Mouse (Mus musculus) thymus, adult 2 months (tissue): Measurements from ENCODE around the gene Tcf7l2. TPM values are rescaled to one million over a fixed set of nuclear protein-coding genes. Genes with fewer than 3 reads are reported as not detected.

ENCODE experiments used
- DNase-seq: peaks from one replicate; pipeline ENCODE4 v3.0.0; 2021
- H3K27ac ChIP-seq: fragments of 200-500 bp; 2 replicates; pipeline ENCODE4 v1.5.1; 2012; ENCODE audit warnings: low read length, control low read depth; ENCODE audit not compliant: control insufficient read depth, insufficient read depth
- H3K27me3 ChIP-seq: fragments of 200-500 bp; 2 replicates; pipeline ENCODE4 v1.6.1; 2012; ENCODE audit warnings: mild to moderate bottlenecking, low read length, moderate library complexity, mixed read lengths; ENCODE audit not compliant: control insufficient read depth, insufficient read depth
- H3K36me3 ChIP-seq: fragments of 200-500 bp; 2 replicates; pipeline ENCODE4 v1.6.1; 2012; ENCODE audit warnings: mild to moderate bottlenecking, low read length, moderate library complexity; ENCODE audit not compliant: control insufficient read depth, insufficient read depth
- H3K4me1 ChIP-seq: fragments of 200-500 bp; replicated peaks from 2 replicates; pipeline ENCODE4 v1.6.1; 2012; ENCODE audit warnings: low read length; ENCODE audit not compliant: control insufficient read depth, insufficient read depth
- H3K4me3 ChIP-seq: fragments of 200-500 bp; 2 replicates; pipeline ENCODE4 v1.5.1; 2012; ENCODE audit warnings: mild to moderate bottlenecking, low read length, control low read depth, moderate library complexity; ENCODE audit not compliant: control insufficient read depth, insufficient read depth
- CTCF ChIP-seq: fragments of 200-500 bp; IDR thresholded peaks from 2 replicates; pipeline ENCODE4 v1.5.1; 2012; ENCODE audit warnings: mild to moderate bottlenecking, control low read depth, low read length, moderate library complexity, borderline replicate concordance; ENCODE audit not compliant: control insufficient read depth, poor library complexity, insufficient read depth; ENCODE audit errors: extremely low read depth
- POLR2A ChIP-seq: fragments of 200-500 bp; IDR thresholded peaks from 2 replicates; pipeline ENCODE4 v1.6.1; 2012; ENCODE audit warnings: mild to moderate bottlenecking, low read length, control low read depth, moderate library complexity; ENCODE audit not compliant: control insufficient read depth, poor library complexity, insufficient read depth; ENCODE audit errors: extremely low read depth
- whole genome bisulfite sequencing: fragments of 180-500 bp; shearing (Covaris S2); methylation state at CpG from one replicate; pipeline ENCODE4 v1.1.7; 2018; 5-methylcytosine and 5-hydroxymethylcytosine counted together
- polyA plus RNA-seq: library from polyadenylated mRNA; depleted of rRNA; stranded (reverse); fragments of >200 nt; gene quantifications from 2 replicates; pipeline ENCODE4 v1.2.3, GENCODE M21; 2012

The Tcf7l2 gene
- polyA plus RNA-seq, 1 experiment: 7.6 TPM

- no peak for DNase-seq
- Histone ChIP-seq H3K36me3 (no peaks in the 10 kb centered on the region), H3K27ac (no peak overlapping the region), H3K27me3 (no peaks in the 10 kb centered on the region), H3K4me1 (0 out of 2 replicates have a peak, but pooled peaks cover 2% of the 10 kb centered on the region), H3K4me3 (no peak overlapping the region)
- WGBS: 96% methylated on average over 4 of the region's 4 CpGs
- TF ChIP-seq CTCF (no peak), POLR2A (no peak)
Observed at GRCm38 (mm10) chr19:55868597-55868996, 127.0 kb downstream of the Tcf7l2 start.

DNA sequence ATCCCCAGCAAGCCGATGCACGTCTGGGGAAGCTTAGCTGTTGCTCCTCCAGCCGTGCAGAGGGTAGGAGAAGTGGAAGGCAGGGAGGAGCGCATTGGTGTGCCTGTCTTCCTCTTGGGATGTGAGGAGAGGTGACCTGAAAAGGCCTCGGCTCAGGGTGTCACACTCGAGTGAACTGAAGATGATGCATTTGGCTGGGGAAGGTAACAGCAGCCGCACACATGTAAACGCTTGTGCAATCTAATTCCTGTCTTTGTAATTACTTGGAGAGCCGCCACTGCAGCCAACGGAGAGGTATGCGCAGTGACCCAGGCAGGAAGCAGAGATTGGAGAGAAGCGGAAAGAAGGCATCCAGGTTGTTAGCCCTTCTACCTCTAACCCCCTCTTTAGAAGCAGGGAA, 129.2 kb downstream of the Tcf7l2 start:
- Histone ChIP-seq H3K27me3 (no peaks in the 10 kb centered on the region), H3K36me3 (no peaks in the 10 kb centered on the region), H3K4me3 (no peak overlapping the region), H3K4me1 (0 out of 2 replicates have a peak, but pooled peaks cover 2% of the 10 kb centered on the region), H3K27ac (no peak overlapping the region)
- TF ChIP-seq CTCF (no peak), POLR2A (no peak)
- 95% methylated on average over 12 of the region's 12 CpGs for WGBS
- no peak for DNase-seq

DNA sequence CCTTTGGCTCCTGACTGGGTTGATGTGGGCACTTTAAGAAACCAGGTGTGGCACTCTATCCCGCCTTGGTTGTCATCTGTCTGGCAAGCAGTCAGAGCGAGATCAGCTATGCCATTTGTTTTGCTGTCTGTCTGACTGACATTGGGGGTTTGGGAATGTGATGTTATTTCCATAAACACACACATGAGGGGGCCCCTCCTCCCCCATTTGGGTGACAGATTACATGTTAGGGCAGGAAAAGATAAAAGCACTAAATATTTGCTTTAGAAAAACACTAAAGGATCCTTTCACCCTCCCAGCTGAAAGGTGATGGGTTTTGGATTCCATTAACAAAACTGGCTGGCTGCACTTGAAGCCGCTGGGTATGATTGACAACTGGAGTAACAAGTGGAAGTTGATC, 129.9 kb downstream of the Tcf7l2 start:
- TF ChIP-seq POLR2A: no peak
- TF ChIP-seq CTCF: no peak
- no peaks in the 10 kb centered on the region for H3K4me1 ChIP-seq
- WGBS: 92% methylated on average over 3 of the region's 3 CpGs
- DNase-seq: no peak
- H3K27me3 ChIP-seq: no peaks in the 10 kb centered on the region
- no peak overlapping the region for H3K4me3 ChIP-seq
- H3K27ac ChIP-seq: no peak overlapping the region
- no peaks in the 10 kb centered on the region for H3K36me3 ChIP-seq

- Histone ChIP-seq H3K27ac (no peak overlapping the region), H3K27me3 (no peaks in the 10 kb centered on the region), H3K4me3 (no peak overlapping the region), H3K36me3 (no peaks in the 10 kb centered on the region), H3K4me1 (no peaks in the 10 kb centered on the region)
- TF ChIP-seq POLR2A (no peak), CTCF (no peak)
- WGBS: 95% methylated on average over 3 of the region's 3 CpGs
- DNase-seq: no peak
Observed at GRCm38 (mm10) chr19:55873221-55873620, 131.6 kb downstream of the Tcf7l2 start.

- TF ChIP-seq CTCF (no peak), POLR2A (no peak)
- Histone ChIP-seq H3K27me3 (no peaks in the 10 kb centered on the region), H3K27ac (no peak overlapping the region), H3K36me3 (no peaks in the 10 kb centered on the region), H3K4me1 (no peaks in the 10 kb centered on the region), H3K4me3 (no peak overlapping the region)
- no peak for DNase-seq
- 24% methylated on average over 3 of the region's 3 CpGs for WGBS
Observed at GRCm38 (mm10) chr19:55876501-55876900, 134.9 kb downstream of the Tcf7l2 start.

DNA sequence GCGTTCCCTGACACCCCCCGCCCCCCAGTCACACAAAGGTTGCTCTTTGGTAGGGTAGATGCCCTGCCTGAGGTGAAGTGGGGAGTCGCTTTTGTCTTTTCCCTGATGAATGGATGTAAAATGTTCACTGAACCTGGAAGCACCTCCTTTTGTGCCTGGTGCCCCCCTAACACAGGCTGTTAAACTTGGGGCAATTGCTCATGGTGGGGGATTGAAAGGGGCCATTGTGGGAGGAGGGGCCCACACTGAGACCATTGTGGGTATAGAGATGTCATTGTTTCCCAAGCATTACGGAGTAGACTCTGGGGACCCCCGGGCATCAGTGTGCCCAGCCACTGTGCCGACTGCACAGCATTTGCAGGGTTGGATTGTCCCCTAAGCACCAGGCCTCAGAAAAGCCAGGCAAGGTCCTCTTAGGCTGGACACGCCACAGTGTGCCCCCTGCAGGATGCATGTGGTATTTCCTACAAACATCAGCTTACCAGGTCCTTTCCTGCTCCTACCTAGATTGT, 135.8 kb downstream of the Tcf7l2 start:
- H3K36me3 ChIP-seq: no peaks in the 10 kb centered on the region
- H3K27me3 ChIP-seq: no peaks in the 10 kb centered on the region
- no peaks in the 10 kb centered on the region for H3K4me1 ChIP-seq
- DNase-seq: peak; percentile 61
- H3K4me3 ChIP-seq: no peak overlapping the region
- no peak overlapping the region for H3K27ac ChIP-seq
- TF ChIP-seq CTCF (peak; percentile 67; the same call in 1 of the 2 replicates), POLR2A (no peak)
- WGBS: 79% methylated on average over 7 of the region's 7 CpGs
